Mouse (Mus musculus): ENCODE data around the gene Ywhaq.

DNA sequence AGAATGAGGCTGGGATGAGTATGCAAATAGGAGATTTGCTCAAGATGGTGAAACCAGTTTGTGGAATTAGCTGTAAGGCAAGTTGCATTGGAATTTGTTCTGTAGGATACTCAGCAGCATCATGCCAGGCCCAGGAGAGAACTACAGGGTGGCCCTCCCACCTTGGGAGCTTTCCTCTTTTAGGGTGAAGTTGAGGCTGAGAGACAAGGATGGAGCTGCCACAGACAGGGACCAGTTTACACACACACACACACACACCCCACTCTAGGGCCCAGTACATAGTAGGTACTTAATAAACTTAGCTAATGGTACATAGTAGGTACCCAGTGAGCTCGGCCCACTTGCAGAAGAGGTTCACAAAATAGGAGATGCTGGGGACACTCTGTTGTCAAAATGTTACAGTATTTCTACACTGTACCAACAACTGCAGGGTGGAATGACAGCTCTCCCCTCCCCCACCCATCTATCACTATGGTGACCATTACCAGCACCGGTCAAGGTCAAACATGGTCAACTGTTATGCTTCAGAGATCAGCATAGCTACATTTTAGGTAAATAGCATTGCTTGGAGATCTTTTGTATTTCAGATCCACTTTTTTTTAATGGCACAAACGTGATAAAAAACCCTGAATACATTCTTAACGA, 21.4 kb upstream of the Ywhaq start:
- TF ChIP-seq POLR2A (IDR thresholded peaks at IDR 0.05; ENCODE audit: borderline replicate concordance, control insufficient read depth, low read depth, low read length): no peak
- TF ChIP-seq CTCF (IDR thresholded peaks at IDR 0.05; ENCODE audit: control insufficient read depth, insufficient read depth, low read length): no peak

All from bone marrow, adult 2 months (tissue).